ENCODE assay signal across 8 mouse cellular contexts in the genomic region with DNA sequence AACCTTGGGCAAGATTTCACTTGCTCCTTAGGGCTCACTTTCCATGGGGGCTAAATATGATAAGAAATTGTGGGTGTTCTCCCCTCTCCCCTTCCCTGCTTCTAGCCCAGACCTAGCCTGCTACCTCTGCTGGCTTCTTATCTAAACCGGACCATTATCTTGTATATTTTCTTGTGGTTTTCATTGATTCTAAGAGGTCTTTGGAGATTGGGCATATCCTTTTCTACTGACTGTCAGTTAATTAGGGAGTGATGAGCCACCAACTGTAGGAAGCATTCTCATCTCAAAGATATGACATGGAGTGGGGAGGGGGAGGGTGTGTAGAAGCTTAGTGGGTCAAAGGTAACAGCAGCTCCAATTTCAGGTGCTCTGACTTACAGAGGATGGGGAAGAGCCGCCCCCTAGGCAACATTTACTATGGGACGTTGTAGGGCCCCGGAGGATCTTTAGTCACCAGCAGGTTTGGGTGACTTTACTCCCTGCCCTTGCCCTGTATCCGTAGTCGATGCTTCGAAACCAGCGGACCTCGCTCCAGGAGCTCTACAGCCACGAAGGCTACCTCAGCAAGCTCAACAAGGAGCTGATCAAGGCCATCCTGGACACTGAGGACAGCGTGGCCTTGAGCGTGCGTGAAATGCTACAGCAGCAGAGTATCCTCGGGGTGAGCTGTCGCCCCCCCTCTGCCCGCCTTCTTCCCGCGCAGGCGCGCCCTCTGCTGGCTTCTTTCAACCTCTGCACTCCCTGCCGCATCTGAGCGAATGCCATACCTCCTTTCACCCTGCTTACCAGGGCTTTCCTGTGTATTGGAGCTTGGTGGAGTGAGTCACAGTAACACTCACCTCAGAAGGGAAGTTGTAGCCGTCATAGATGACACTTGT. TPM values are rescaled to one million over a fixed set of nuclear protein-coding genes. Genes with fewer than 3 reads are reported as not detected.
DNase-seq lines count a peak whose midpoint lies in the region; ATAC-seq and TF ChIP-seq lines count a peak whose summit lies in the region.

No protein-coding gene starts in this region.

- no peak for TF ChIP-seq POLR2A in spleen, adult 2 months (IDR thresholded peaks at IDR 0.05; ENCODE audit: low read depth, low read length)

- 0 out of 2 replicates have a peak, but pooled peaks cover 3% of the 10 kb centered on the region for H3K4me1 ChIP-seq in embryonic facial prominence, embryonic 14.5 days (ENCODE audit: control insufficient read depth, insufficient read depth, low read length)
- peaks cover 10% of the 10 kb centered on the region; the same call in 1 of the 2 replicates for H3K4me1 ChIP-seq in limb, embryonic 12.5 days (replicated peaks)
- H3K4me1 ChIP-seq in midbrain, embryonic 15.5 days = peaks cover 10% of the 10 kb centered on the region
- no peaks in the 10 kb centered on the region; the same call in 1 of the 2 replicates for H3K4me1 ChIP-seq in spleen, adult 2 months (ENCODE audit: control insufficient read depth, insufficient read depth, insufficient read length)

- H3K4me2 ChIP-seq in embryonic facial prominence, embryonic 14.5 days (ENCODE audit: low read depth, low read length) = peak overlapping the region; percentile 62
- peak overlapping the region; percentile 66 for H3K4me2 ChIP-seq in limb, embryonic 12.5 days
- H3K4me2 ChIP-seq in midbrain, embryonic 15.5 days = peak overlapping the region; percentile 64

- peak; percentile 91 for ATAC-seq in embryonic facial prominence, embryonic 14.5 days (ENCODE audit: low read depth)
- ATAC-seq in limb, embryonic 12.5 days (ENCODE audit: insufficient number of reproducible peaks, insufficient read depth, low FRiP score, low TSS enrichment, low read depth) = peak; percentile 52
- ATAC-seq in midbrain, embryonic 15.5 days (replicated peaks) = peak; percentile 92

- peak overlapping the region; percentile 56 for H3K9ac ChIP-seq in embryonic facial prominence, embryonic 14.5 days (ENCODE audit: low read depth, low read length)
- H3K9ac ChIP-seq in limb, embryonic 12.5 days (replicated peaks) = peak overlapping the region; percentile 58
- peak overlapping the region; percentile 53 for H3K9ac ChIP-seq in midbrain, embryonic 15.5 days

- WGBS in embryonic facial prominence, embryonic 14.5 days = 4% methylated on average over 19 of the region's 23 CpGs
- 4% methylated on average over 23 of the region's 23 CpGs for WGBS in limb, embryonic 12.5 days
- 3% methylated on average over 23 of the region's 23 CpGs for WGBS in midbrain, embryonic 15.5 days
- 8% methylated on average over 23 of the region's 23 CpGs for WGBS in spleen, adult 2 months

- H3K36me3 ChIP-seq in embryonic facial prominence, embryonic 14.5 days (ENCODE audit: control insufficient read depth, insufficient read depth, low read length) = no peaks in the 10 kb centered on the region
- no peaks in the 10 kb centered on the region for H3K36me3 ChIP-seq in limb, embryonic 12.5 days
- H3K36me3 ChIP-seq in midbrain, embryonic 15.5 days (replicated peaks) = no peaks in the 10 kb centered on the region
- H3K36me3 ChIP-seq in spleen, adult 2 months (ENCODE audit: control insufficient read depth, insufficient read depth, low read length) = no peaks in the 10 kb centered on the region

- peak overlapping the region; percentile 35 for H3K4me3 ChIP-seq in embryonic facial prominence, embryonic 14.5 days (ENCODE audit: low read depth, low read length)
- peak overlapping the region; percentile 38 for H3K4me3 ChIP-seq in limb, embryonic 12.5 days (replicated peaks)
- peak overlapping the region; percentile 34 for H3K4me3 ChIP-seq in midbrain, embryonic 15.5 days
- peak overlapping the region; percentile 17; the same call in 1 of the 2 replicates for H3K4me3 ChIP-seq in spleen, adult 2 months (ENCODE audit: extremely low read depth, insufficient read depth, insufficient read length)

- peak; percentile 92 for TF ChIP-seq CTCF in spleen, adult 2 months (IDR thresholded peaks at IDR 0.05; ENCODE audit: extremely low read depth, insufficient read depth, insufficient read length, insufficient replicate concordance)

- no peaks in the 10 kb centered on the region for H3K27me3 ChIP-seq in embryonic facial prominence, embryonic 14.5 days (replicated peaks; ENCODE audit: control insufficient read depth, insufficient read depth, low read length)
- no peaks in the 10 kb centered on the region; the same call in 1 of the 2 replicates for H3K27me3 ChIP-seq in limb, embryonic 12.5 days
- H3K27me3 ChIP-seq in midbrain, embryonic 15.5 days (replicated peaks) = no peaks in the 10 kb centered on the region
- H3K27me3 ChIP-seq in spleen, adult 2 months (ENCODE audit: control insufficient read depth, insufficient read depth, low read length) = no peaks in the 10 kb centered on the region

- peak; percentile 86 for DNase-seq in 416B (ENCODE audit: low read depth)
- peak; percentile 81 to 82 for DNase-seq in adrenal gland, postnatal 4 days (ENCODE audit: low spot score in 2 of 2)
- DNase-seq in embryonic facial prominence, embryonic 14.5 days (ENCODE audit: low spot score) = peak; percentile 79
- DNase-seq in heart, adult 8-10 months (ENCODE audit: low spot score) = peak; percentile 74
- DNase-seq in kidney, adult 8-10 months = peak; percentile 63 to 81
- DNase-seq in spleen, adult 2 months (ENCODE audit: low read depth in 1 of 2, low spot score in 2 of 2) = peak; percentile 33 to 66

- no peak overlapping the region for H3K27ac ChIP-seq in embryonic facial prominence, embryonic 14.5 days (replicated peaks; ENCODE audit: low read depth, low read length)
- H3K27ac ChIP-seq in limb, embryonic 12.5 days = no peak overlapping the region
- H3K27ac ChIP-seq in midbrain, embryonic 15.5 days = 0 out of 2 replicates have a peak overlapping the region, but pooled peaks have one; percentile 48
- H3K27ac ChIP-seq in spleen, adult 2 months (ENCODE audit: insufficient read depth, low read length) = no peak overlapping the region

- H3K9me3 ChIP-seq in embryonic facial prominence, embryonic 14.5 days (ENCODE audit: control insufficient read depth, low read length) = no peaks in the 10 kb centered on the region
- H3K9me3 ChIP-seq in limb, embryonic 12.5 days = no peaks in the 10 kb centered on the region
- no peaks in the 10 kb centered on the region for H3K9me3 ChIP-seq in midbrain, embryonic 15.5 days

RNA-seq across cellular contexts. Expression of gene 6820408C15Rik, which starts 21.8 kb away (rescaled TPM):
- total RNA-seq in adrenal gland, postnatal 4 days (2021) = under 1 TPM; 0.37 to 0.56 TPM
- polyA plus RNA-seq in embryonic facial prominence, embryonic 14.5 days (2014; fragmentation: Nextera tagmentation; extraction: Ambion mirVana) = 0.87 and 5.1 TPM in 2 replicates
- total RNA-seq in heart, adult 8-10 months (2022) = 1 to 10 TPM; 1.5 to 2.9 (median 2.3) TPM
- polyA plus RNA-seq in limb, embryonic 12.5 days (2016; fragmentation: Nextera tagmentation; extraction: Ambion mirVana) = 0.24 and 0.59 TPM in 2 replicates
- polyA plus RNA-seq in midbrain, embryonic 15.5 days (2015; fragmentation: Nextera tagmentation; extraction: Ambion mirVana) = 1.9 and 2.5 TPM in 2 replicates
- polyA plus RNA-seq in spleen, adult 2 months (2012; rRNA removed) = 0.12 TPM in 1 of 2 replicates, not detected in the other

RNA-seq across cellular contexts. Expression of gene Zcchc3, which starts 22.4 kb away (rescaled TPM):
- total RNA-seq in adrenal gland, postnatal 4 days (2021) = 10 to 100 TPM; 18.5 to 20.2 TPM
- polyA plus RNA-seq in embryonic facial prominence, embryonic 14.5 days (2014; fragmentation: Nextera tagmentation; extraction: Ambion mirVana) = 29.5 and 36.4 TPM in 2 replicates
- 1 to 10 TPM; 5.8 to 7.6 (median 6.4) TPM for total RNA-seq in heart, adult 8-10 months (2022)
- 74.1 and 76.6 TPM in 2 replicates for polyA plus RNA-seq in limb, embryonic 12.5 days (2016; fragmentation: Nextera tagmentation; extraction: Ambion mirVana)
- 18.0 and 20.2 TPM in 2 replicates for polyA plus RNA-seq in midbrain, embryonic 15.5 days (2015; fragmentation: Nextera tagmentation; extraction: Ambion mirVana)
- 1.8 and 2.7 TPM in 2 replicates for polyA plus RNA-seq in spleen, adult 2 months (2012; rRNA removed)

RNA-seq across cellular contexts. Expression of gene Defb23, which starts 27.2 kb away (rescaled TPM):
- not detected for total RNA-seq in adrenal gland, postnatal 4 days (2021)
- polyA plus RNA-seq in embryonic facial prominence, embryonic 14.5 days (2014; fragmentation: Nextera tagmentation; extraction: Ambion mirVana) = not detected in 2 replicates
- total RNA-seq in heart, adult 8-10 months (2022) = not detected
- polyA plus RNA-seq in limb, embryonic 12.5 days (2016; fragmentation: Nextera tagmentation; extraction: Ambion mirVana) = not detected in 2 replicates
- polyA plus RNA-seq in midbrain, embryonic 15.5 days (2015; fragmentation: Nextera tagmentation; extraction: Ambion mirVana) = not detected in 2 replicates
- not detected in 2 replicates for polyA plus RNA-seq in spleen, adult 2 months (2012; rRNA removed)

RNA-seq across cellular contexts. Expression of gene Sox12, which starts 39.4 kb away (rescaled TPM):
- total RNA-seq in adrenal gland, postnatal 4 days (2021) = 10 to 100 TPM; 50.9 to 51.1 TPM
- polyA plus RNA-seq in embryonic facial prominence, embryonic 14.5 days (2014; fragmentation: Nextera tagmentation; extraction: Ambion mirVana) = 10.4 and 11.4 TPM in 2 replicates
- 1 to 10 TPM; 5.5 to 8.5 (median 7.0) TPM for total RNA-seq in heart, adult 8-10 months (2022)
- 15.6 and 16.8 TPM in 2 replicates for polyA plus RNA-seq in limb, embryonic 12.5 days (2016; fragmentation: Nextera tagmentation; extraction: Ambion mirVana)
- polyA plus RNA-seq in midbrain, embryonic 15.5 days (2015; fragmentation: Nextera tagmentation; extraction: Ambion mirVana) = 15.4 and 17.0 TPM in 2 replicates
- 4.0 and 4.6 TPM in 2 replicates for polyA plus RNA-seq in spleen, adult 2 months (2012; rRNA removed)

RNA-seq across cellular contexts. Expression of gene Defb20, which starts 39.6 kb away (rescaled TPM):
- total RNA-seq in adrenal gland, postnatal 4 days (2021) = not detected
- polyA plus RNA-seq in embryonic facial prominence, embryonic 14.5 days (2014; fragmentation: Nextera tagmentation; extraction: Ambion mirVana) = not detected in 2 replicates
- not detected for total RNA-seq in heart, adult 8-10 months (2022)
- not detected in 2 replicates for polyA plus RNA-seq in limb, embryonic 12.5 days (2016; fragmentation: Nextera tagmentation; extraction: Ambion mirVana)
- not detected in 2 replicates for polyA plus RNA-seq in midbrain, embryonic 15.5 days (2015; fragmentation: Nextera tagmentation; extraction: Ambion mirVana)
- not detected in 2 replicates for polyA plus RNA-seq in spleen, adult 2 months (2012; rRNA removed)
